Mouse (Mus musculus): ENCODE results near the gene Ereg.

Gene Ereg

DNA sequence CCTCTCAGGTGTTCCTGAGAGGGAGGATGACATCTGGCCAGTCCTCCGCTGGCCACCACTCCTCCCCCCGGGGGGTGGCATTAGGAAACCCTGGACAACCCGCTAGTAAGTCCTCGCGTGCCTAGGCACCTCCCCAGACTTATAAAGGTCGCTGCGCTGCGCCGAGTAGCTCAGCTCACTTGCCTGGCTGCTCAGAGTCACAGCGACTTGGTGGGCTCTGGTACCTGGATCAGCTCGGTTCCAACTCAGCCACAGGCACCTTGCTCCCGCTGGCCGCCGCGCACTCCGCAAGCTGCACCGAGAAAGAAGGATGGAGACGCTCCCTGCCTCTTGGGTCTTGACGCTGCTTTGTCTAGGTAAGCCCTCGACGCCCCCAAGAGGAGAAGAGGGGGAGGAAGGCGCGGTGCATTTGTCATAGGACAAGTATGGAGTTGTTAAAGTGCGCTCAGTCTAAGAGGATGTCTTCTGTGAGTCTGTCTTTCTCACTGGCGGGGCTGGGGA lies at the start of gene Ereg:
Ereg (plus strand) TSS at position 173 of the 501 bp plus-strand sequence.
- DNase-seq (ENCODE audit: low spot score): peak; percentile 57

DNA sequence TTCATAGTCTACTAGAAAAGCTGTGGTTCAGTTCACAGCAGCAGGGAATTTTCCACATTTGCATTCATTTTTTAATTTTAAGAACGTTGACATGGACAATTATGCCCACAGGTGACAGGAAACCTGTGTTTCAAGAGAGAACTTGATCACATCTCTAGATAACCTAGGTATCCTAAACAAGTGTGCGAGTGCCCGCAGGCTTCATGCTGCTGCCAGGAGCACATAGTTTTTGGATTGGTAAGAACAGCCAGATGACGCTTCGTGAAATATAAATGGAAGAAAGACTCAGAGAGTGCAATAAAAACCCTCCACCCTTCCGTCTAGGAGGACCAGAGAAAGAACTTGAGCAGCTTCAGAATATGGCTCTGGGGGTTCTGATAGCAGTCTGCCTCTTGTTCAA lies 47.3 kb upstream of the Ereg start, which contains the start of gene Epgn:
Epgn (plus strand) TSS at position 301 of the 400 bp plus-strand sequence.
- DNase-seq (ENCODE audit: low spot score): no peak

DNA sequence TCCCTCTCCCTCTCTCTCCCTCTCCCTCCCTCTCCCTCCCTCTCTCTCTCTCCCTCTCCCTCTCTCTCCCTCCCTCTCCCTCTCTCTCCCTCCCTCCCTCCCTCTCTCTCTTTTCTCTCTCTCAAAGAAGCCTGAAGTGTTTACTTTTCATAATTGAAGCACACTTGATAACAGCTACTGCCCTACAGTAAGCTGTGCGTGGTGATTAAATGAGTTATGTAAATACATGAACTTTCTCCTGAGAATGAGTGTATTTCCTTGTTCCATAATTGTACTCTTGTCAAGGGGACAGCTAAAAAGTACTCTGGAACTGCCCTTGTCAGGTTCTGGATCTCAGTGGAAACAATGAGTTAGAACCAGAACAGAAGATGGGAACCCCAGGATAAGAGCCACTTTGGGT lies 46.6 kb upstream of the Ereg start:
- DNase-seq (ENCODE audit: low spot score): no peak

GRCm38 (mm10) chr5:91030629-91031028 lies 43.8 kb upstream of the Ereg start:
- DNase-seq (ENCODE audit: low spot score): no peak

GRCm38 (mm10) chr5:91035341-91035740 lies 39.1 kb upstream of the Ereg start:
- no peak for DNase-seq (ENCODE audit: low spot score)

DNA sequence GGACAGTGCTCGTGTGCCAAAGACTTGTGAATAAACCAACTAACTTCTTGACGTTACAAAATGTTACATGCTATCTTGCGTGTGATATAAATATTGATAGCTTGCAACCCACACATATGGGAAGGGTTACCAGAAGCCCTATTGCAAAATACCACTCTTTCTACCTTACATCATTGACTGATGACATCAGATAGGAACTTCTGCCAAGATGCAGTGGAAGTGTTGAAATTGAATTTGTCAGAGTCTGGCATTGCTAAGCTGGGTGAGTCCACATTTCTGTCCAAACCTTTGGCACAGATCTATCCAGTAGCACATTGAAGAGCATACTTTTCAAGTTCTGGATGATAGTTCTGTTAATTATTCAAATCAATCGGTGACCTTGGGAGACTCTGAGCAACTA lies 37.8 kb upstream of the Ereg start:
- DNase-seq (ENCODE audit: low spot score): no peak

GRCm38 (mm10) chr5:91037756-91038155 lies 36.7 kb upstream of the Ereg start:
- no peak for DNase-seq (ENCODE audit: low spot score)

DNA sequence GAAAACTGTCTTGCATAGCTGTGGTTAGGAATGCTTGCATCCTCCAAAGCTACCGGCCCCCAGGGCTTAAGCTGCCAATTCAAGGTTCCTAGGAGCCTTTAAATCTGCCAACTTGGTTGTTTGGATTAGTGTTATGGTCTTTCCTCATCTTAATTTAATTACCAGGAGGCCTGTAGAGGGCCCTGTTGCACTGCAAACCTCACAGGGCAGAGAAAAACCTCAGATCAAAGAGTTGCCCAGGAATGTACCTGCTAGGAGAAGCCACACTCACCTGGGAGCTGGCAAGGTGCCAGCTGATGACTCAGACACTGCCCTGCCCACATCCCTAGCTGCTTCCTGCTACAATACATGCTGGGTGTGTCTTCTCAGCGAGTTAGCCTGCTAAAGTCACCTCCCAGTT lies 35.9 kb upstream of the Ereg start:
- DNase-seq (ENCODE audit: low spot score): no peak

DNA sequence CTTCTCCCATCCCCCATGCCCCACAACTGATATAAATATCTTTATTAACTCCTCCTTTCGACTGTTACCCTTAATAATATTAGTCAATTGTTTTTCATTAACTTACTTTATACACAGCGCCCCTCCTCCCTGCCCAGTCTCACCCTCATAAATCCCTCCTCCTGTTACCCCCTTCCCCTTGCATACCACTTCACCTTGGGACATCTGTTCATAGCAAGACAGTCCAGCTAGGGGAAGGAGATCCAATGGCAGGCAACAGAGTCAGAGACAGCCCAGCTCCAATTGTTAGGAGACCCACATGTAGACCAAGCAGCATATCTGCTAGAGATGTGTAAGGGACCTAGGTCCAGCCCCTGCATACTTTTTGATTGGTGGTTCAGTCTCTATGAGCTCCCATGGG lies 35.5 kb upstream of the Ereg start:
- no peak for DNase-seq (ENCODE audit: low spot score)

DNA sequence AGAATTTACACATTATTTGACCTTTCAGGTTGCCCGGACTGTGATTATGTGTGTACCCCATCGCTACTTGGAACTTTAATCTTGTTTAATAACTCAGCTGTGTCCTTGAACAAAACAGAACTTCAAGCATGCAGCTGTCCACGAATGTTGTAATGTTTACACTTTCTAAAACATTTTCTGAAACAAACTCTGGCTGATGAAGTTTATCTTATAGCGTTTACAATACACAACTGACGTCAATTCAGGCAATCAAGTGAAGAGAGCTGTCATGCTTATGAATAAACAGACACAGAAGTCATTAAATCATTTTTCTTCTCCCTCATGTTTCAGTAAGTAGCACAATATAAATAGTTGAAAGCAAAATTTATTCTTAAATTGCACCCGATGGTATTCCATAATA lies 26.4 kb upstream of the Ereg start:
- DNase-seq (ENCODE audit: low spot score): no peak

GRCm38 (mm10) chr5:91048397-91048796 lies 26.0 kb upstream of the Ereg start:
- no peak for DNase-seq (ENCODE audit: low spot score)

- DNase-seq (ENCODE audit: low spot score): no peak
Measured at GRCm38 (mm10) chr5:91072340-91072739, 2.1 kb upstream of the Ereg start.

- no peak for DNase-seq (ENCODE audit: low spot score)
Measured at GRCm38 (mm10) chr5:91073626-91074025, 796 bp upstream of the Ereg start.

DNA sequence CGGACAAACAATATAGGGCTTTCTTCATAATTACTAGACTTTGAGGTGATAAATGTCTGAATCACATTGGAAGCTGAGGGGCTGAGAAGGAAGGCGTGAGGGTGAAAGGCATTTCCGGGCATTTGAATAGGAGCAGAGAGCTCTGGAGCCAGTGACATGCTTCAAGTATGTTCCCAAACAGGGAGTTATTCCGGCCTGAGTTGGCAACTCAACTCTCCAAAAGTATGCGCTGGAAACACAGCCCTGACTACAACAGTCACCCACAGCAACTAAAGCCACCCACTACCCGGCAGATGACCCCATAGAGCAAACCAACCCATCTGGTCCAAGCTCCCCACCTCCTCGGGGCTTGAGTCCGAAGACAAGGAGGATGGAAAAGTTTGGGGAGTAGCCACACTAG lies 396 bp upstream of the Ereg start:
- peak; percentile 4 for DNase-seq (ENCODE audit: low spot score)

DNA sequence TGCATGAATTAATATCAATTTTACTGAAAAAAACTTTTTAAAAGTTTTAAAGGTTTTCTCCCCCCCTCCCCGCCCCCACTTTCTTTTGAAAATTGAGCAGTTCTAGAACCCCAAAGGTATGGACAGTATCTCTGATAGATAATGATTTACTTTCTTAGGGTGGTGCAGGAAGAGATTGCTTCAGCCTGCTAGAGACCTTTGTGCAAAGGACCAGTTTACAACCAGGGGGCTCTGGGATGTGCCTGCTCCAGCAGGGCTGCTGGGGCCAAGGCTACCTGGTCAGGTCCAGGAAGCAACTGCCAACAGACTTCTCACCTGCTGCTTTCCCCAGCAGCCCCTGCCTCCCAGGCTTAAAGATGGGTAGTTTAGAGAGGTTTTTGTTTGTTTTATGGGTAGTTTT lies 599 bp downstream of the Ereg start:
- no peak for DNase-seq (ENCODE audit: low spot score)

- no peak for DNase-seq (ENCODE audit: low spot score)
Measured at GRCm38 (mm10) chr5:91083016-91083415, 8.6 kb downstream of the Ereg start.

GRCm38 (mm10) chr5:91085291-91085690 lies 10.9 kb downstream of the Ereg start:
- no peak for DNase-seq (ENCODE audit: low spot score)

- DNase-seq (ENCODE audit: low spot score): no peak
Measured at GRCm38 (mm10) chr5:91090301-91090700, 15.9 kb downstream of the Ereg start.

- no peak for DNase-seq (ENCODE audit: low spot score)
Measured at GRCm38 (mm10) chr5:91097911-91098614, 23.6 kb downstream of the Ereg start.

GRCm38 (mm10) chr5:91101742-91102141 lies 27.3 kb downstream of the Ereg start:
- DNase-seq (ENCODE audit: low spot score): no peak

GRCm38 (mm10) chr5:91103943-91104665 lies 29.7 kb downstream of the Ereg start:
- no peak for DNase-seq (ENCODE audit: low spot score)

DNA sequence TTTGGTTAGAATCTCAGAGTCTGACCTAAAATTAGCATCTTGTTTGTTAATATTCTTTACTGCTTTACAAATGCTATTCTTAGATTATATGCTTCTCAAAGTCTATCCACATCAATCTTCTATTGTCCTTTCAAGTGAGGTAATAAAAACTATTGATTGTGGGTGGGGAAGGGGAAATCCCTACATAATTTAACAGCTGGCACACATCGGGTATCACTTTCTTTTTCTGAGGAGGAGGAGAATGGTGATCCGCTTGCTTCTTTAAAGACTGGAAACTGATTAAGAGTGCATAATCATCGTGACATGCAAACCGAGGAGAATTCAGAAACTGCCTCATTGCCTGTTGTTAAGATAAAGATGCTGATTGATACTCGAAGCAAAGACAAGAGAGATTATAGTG lies 31.8 kb downstream of the Ereg start:
- no peak for DNase-seq (ENCODE audit: low spot score)

DNA sequence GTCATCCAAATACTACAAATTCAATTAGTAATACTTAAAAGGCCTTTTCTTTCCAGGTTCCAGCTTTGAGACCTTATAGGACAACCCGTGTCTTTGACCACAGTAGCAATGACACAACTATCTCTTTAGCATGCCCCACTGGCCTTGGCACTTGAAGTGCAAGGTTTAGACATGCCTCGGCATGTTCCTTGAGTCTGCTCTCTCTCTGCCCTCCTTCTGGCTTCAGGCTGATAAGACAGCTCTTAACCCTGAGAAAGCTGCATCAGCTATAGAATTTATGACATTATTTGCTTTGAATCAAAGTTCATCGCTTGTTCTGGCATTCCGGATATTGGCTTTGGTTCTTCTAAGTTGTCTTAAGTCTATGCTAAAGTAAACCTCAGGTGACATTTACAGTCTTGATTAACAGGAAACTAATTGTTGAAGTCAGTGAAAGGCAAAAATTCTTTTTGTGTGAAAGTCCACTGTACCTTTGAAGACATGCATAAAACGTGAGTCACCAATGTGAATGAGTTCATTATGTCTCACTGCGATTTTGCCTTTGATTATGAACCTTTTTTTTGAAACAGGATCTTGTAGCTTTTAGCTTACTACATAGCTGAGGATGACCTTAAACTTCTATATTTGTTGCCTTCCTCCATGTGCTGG lies 35.7 kb downstream of the Ereg start:
- DNase-seq (ENCODE audit: low spot score): no peak

All from retina, embryonic 14.5 days (tissue).